Mouse (Mus musculus): ENCODE data around the gene Mxi1.

Mxi1 gene

DNA sequence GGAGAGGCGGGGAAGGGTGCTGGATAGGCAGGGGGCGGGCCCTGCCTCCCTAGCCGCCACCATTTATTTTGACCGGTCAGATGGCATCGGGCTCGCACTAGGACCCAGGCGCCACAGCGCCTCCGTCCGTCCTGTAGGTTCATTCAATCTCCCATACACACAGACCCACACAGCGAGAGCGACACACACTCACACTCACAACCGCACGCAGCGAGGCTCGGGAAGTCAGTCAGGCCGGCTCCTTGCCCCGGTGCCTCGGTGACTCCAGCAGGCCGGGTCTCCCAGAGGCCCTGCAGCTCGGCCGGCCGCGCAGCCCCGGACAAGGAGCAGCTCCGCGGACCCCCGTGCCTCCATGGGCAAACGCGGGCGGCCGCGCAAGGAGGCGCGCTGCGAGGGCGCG is at the start of gene Mxi1:
TSS of gene Mxi1 (plus strand) at position 171 of the 400 bp plus-strand sequence.
- peak in 1 of 2 experiments; percentile 84 for DNase-seq (ENCODE audit: low spot score in 2 of 2)

DNA sequence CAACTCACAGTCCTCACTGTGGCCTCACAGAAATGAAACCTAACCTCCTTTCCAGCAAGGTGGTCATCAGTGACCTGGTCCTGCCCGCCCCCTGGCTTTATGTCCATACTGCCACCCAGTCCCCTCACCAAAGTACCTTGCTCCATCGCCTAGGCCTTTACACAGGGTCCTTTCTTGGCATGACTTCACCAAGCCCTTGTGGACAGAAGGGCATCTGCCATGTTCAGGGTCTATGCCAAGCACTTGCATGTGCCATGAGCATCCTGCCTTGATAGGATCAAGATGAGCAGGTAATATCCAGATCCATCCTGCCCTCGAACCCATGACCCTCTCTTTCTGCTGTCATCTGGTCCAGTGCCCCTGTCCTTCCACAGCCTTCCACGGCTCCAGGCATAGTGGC is 49.5 kb upstream of the Mxi1 start:
- DNase-seq (ENCODE audit: low spot score in 2 of 2) = no peak

DNA sequence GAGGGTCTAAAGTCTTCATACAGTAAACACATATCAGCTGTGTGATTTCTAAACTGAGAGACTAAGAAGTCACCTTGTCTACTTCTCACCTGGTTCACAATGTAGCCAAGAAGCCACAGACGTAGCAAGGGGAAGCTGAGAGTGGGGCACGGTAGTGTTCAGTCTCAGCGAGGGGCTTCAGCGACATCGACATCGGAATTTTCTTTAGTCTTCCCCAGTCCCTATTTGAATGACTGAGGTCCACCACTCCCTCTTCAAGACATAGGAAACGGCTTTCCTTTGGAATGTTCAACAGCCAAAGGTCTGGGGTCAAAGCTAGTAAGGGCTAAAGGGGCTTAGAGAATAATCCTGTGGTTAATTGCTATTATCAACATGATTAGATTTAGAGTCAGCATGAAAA is 48.3 kb upstream of the Mxi1 start:
- DNase-seq (ENCODE audit: low spot score in 2 of 2) = no peak

DNA sequence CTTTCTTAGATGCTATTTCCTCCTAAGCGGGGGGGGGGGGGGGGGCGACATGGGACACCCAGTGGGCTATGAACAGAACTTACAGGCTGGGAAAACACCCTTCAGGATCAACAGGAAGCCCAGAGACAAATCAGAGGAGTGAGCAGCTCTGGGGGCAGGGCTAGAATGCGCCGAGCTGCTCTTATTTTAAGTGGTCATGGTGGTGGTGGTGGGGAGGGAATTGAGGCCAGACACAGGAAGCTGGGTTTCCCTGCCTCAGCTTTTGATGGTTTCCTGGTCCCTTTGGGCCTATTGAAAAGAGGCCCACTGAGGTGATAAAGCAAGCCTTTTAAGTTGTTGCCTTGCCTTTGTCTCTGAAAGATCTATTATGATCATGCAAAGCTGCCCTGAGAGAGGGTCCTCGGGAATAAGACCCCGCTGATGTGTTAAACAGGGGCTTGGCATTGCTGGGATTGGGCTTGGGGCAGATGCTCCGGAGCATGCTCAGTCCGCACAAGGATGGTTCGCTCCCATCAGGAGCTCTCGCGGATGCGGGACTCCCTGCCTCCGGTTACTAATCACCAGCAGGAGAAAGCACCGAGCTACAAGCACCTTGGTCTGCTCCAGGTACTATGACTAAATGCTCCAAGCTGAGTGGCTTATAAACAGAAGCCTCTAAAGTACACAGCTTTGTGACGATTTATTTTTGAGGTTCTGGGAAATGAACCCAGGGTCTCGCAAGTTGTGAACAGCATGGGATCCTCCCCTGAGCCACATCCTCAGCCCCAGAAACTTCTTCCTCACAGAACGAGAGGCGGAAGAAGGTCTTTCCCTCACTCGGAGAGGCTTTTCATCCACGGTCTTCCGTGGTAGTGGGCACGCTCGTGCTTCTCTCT is 46.2 kb upstream of the Mxi1 start:
- no peak for DNase-seq (ENCODE audit: low spot score in 2 of 2)

DNA sequence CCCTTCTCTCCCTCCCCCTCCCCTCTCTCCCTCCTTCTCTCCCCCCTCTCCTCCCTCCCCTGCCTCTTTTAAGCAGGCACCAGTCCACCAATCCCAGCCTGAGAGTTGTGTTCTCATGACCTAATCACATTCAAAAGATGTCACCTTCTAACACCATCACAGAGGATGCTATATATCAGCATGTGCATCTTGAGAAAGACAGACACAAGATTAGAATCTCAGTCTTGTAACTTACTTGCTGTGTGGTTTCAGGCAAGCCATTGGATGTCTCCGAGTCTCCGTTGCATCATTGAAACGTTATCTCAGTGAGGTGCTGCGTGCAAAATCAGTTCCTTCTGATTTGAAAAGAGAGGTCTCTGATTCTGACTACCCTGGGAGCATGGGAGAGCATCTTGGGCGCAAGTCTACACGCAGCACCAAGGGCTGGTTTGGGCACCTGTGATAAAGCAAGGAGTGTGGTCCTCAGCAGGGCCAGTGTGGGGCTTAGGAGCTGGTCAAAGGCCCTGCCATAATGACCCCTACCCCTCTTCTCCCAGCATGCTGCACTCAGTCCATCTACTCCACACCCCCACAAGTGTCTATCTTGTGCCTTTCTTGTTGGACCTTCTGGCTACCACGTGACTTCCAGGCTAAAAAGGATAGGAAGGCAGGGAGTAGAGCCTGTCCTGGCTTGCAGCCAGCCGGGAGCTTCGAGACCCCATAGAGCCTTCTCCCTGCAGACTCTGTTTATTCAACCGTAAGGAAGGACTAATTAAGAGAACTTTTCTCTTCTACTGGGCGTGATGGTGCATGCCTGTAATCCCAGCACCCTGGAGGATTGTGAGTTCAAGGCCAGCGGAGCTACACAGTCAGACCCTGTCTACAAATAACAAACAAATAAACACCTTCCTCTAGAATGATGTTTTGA is 45.2 kb upstream of the Mxi1 start:
- DNase-seq (ENCODE audit: low spot score in 2 of 2) = no peak

DNA sequence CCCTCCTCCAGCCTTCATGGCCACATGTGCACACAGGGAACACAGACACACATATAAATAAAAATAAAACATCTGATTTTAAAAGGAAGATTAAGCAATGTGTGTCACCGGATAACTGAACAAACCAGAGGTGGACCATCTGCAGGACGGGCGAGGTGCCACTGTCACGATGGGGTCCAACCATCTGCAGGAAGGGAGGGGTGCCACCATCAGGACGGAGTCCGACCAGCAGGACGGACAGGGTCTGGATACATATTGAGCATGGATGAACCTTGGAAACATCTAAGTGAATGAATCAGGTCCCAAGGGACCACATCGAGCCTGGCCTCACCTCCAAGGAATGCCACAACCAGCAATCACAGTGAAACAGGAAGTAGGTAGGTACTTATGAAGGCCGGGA is 43.0 kb upstream of the Mxi1 start:
- no peak for DNase-seq (ENCODE audit: low spot score in 2 of 2)

DNA sequence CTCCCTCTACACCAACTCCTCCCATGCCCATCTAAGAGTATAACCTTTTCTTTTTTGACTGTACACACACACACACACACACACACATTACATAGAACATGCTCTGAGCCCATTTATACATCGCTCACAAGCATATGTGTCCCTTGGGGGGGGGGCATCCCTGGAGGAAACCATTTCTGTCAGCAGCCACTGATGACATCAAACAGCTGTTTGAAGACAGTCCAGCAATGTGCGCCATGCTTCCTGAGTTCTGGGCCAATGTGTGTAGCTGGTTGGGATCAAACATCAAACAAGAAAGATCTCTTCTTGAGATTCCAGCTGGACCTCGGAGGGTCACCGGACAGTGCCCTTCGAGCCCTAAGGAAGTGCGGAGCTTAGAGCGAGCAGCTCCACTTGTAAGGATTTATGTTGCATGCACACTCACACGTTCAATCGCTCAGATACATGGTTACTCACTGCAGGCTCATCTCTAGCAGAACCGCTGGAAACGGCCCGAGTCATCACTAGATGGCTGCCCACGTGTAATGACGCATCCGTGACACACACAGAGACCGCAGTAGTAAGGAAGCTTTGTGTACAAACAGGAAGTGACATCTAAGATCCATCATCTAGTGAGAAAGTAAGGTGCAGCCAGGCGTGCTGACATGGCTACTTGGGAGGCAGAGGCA is 37.1 kb upstream of the Mxi1 start:
- no peak for DNase-seq (ENCODE audit: low spot score in 2 of 2)

DNA sequence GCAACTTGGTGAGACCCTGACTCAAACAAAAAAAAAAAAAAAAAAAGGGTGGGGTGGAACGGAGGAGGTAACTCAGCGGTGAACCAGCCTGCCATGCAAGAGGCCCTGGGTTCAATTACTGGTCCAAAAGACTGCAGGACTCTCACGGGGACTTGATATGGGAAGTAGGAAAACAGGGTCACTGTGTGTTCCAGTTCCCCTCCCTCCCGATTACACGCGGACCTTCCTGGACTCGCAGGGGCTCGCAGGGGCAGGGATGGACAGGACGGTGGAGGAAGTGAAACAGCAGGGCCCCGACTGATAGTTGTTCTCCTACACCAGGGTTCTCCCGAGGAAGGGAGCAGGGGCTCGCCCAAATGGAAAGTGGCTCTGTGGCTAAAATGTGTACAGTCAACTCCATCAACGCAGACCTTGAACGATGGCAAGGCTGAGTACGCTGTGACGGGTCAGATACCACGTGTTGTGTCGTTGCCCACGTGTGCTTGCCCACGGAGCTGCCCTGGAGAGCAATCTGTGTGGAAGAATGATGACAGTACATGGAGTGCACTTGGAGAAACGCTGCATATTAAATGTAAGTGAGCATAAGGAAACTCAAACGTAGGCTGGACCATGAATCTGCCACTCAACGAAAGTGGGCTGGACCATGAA is 36.4 kb upstream of the Mxi1 start:
- DNase-seq (ENCODE audit: low spot score in 2 of 2) = peak in 1 of 2 experiments; percentile 15

DNA sequence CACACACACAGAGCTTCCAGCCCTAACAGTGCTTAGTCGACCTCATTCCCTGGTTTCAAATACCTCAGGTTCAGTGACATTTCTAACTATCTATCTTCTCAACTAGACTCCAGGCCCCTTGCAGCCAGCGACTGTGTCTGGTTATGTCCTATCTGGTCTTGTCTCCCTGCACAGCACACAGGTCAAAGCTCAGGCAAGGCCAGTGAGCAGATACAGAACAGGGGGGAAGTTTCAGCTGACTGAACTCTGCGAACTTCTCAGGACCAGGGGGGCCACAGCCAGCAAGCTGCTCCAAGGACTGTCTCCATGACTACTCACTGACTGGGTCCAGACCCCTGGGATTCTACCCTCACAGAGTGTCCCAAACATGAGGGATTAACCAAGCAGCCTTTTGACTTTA is 35.1 kb upstream of the Mxi1 start:
- no peak for DNase-seq (ENCODE audit: low spot score in 2 of 2)

DNA sequence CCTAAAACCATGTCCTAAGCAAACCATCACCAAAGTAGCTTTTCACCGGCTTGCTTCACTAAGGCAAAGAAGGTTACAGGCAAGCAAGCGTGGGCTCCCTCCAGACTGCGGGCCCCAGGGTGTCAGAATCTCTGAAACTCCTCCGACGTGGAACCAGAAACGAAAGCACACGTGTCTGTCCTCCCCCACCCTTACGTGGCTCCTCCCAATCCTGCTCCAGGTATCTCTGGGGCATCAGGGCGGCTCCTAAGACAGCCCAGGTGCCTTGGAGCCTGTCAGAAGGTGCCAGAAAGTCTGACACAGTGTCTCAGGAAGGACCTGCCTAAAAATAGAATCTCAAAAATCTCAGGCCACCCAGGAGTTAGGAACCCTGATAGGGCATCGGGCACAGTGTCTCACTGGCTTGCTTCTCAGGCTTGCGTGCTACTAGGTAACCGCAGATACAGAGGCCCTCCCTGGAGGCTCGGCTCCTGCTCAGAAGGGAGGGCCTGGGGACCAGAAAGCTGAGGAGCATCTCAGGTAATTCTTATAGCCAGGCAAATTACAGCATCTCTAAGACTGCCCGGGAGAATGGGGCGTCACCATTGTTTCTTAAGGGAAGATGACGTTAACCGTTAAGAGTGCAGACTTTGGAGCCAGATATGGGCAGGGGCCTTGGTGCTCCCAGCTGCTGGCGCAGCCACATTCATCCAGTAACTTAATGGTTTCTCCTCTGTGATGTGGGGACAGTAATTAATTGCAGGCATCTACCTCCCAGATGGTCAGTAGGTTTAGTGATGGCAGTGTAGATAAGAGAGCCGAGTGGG is 33.2 kb upstream of the Mxi1 start:
- no peak for DNase-seq (ENCODE audit: low spot score in 2 of 2)

DNA sequence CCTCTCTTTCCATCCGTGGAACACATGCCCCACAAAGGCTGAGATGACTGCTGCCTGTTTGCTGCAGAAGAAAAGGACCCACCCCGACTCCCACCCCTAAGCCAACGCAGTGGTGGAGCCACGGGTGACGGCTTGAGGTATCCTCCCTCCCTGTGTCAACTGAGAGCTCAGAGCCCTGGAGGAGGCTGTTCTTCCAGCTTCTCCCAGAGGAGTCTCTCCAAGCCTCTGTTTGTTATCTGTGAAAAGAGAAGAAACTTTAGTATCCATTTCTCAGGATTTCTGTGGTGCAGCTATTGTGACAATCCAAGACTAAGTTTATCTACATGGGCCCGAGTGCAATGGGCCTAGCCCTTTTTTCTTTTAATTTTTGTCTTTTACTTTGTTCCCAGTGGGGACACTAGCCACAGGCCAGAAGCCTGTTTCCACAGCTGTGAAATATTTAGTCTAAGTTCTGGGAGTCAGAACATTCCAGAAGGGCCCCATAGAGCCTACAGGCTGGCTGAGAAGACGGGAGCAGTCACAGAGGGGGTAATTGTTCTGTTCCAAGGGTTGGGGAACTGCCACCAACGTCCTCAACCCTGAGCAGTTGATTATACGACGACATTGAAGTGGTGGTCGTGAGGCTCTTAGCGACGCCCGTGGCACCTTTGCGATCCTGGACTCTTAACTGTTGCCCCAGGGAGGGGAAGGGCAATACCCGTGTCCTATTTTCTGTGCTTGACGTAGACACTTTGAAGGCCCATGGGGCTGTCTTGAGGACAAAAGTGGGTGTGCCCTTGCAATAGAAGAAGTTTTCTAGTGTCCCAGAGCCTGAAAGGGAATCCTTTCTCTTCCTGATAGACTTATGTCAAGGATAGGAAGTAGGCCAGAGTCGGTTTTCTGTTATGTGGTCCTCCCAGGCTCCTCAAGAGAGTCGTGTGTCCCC is 31.6 kb upstream of the Mxi1 start:
- DNase-seq (ENCODE audit: low spot score in 2 of 2) = no peak

DNA sequence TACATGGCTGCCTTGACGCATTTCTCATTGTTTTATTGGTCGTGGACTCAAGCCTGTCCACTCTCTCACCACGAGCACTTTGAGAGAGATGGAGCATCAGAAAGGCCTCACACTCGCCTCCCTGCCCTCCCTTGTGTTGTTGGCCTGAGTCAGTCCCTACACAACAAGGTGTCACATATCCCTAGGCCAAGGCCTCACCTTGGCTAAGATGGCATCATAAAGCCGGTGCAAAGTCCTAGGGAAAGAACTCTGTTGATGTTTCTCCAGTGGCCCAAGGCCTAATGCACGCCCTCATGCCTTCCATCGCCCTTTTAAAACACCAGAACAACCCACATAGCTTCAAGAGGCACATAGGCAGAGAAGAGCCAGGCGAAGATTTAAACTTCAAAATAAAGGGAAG is 30.1 kb upstream of the Mxi1 start:
- DNase-seq (ENCODE audit: low spot score in 2 of 2) = no peak

DNA sequence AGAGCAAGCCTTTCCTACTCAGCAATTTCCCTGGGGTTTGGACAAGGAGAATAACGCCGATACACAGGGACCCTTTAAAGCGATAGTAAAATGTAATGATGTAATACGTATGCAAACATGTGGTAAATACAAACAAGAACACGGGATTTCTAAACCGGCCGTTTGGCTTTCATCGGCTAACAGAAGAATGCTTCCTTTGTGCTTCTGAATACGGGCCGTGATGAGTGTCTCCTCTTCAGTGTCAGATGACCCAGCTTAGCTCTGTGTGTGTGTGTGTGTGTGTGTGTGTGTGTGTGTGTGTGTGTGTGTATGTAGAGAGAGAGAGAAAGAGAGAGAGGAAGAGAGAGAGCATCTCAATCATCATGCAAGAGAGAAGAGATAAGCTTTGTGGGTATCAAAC is 27.7 kb upstream of the Mxi1 start:
- no peak for DNase-seq (ENCODE audit: low spot score in 2 of 2)

DNA sequence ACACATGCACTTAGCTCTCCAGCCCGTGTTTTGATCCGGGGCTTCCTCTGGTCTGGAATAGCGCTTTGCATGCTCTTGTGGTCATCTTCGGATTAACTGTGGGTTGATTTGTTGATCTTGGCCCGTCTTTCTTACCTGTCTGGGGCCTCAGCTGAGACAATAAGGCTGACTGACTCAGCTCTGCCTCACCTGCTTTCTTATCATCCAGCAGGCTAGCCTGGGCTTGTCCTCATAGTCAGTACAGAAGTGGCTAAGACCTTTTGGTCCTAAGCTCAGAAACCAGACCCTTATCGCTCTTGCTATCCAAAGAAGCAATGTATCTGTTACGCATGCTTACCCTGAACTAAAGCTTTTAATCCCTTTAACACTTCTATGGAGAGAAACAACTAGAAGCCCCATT is 26.6 kb upstream of the Mxi1 start:
- no peak for DNase-seq (ENCODE audit: low spot score in 2 of 2)

DNA sequence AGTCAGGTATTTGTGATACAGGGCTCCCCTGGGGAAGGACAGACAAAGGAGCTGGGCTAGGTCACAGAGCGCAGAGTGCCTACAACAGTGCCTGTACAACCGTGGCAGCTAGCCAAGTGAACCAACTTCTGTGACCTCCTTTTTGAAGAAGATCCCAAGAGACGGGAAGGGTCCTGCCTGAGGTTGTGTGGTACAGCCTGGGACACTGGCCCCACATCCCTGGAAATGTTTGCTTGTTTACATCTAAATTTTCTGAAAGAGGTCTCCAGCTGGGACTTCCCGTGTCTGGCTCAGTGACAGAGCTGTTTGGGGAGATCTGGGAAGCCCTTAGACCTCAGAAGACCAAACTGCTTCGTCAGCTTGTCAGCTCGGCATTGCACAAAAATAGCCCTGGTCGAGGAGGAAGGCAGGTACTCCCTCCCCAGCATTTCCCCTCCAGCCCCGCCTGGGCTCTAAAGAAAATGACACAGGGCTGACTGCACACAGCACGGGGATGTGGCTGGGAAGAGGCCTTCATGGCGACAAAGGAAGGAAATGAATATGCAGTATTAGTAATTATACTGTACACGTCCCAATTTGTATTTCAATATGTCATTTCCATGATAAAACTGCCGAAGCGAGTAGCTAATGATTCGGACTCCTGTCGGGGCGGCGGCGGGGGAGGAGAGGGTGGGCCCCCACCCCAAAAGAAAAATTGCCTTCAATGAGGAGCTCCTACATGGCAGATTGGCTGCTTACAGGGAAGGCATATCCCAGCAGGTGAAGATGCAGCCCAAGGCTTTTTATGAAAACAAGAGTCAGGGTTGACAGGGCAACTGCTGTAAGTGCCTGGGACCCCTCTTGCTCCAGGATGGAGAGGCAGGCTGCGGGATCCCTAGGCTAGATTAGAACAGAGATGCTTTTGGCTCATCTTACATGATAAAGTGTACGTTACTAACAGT is 25.8 kb upstream of the Mxi1 start:
- DNase-seq (ENCODE audit: low spot score in 2 of 2) = peak in 1 of 2 experiments; percentile 23

DNA sequence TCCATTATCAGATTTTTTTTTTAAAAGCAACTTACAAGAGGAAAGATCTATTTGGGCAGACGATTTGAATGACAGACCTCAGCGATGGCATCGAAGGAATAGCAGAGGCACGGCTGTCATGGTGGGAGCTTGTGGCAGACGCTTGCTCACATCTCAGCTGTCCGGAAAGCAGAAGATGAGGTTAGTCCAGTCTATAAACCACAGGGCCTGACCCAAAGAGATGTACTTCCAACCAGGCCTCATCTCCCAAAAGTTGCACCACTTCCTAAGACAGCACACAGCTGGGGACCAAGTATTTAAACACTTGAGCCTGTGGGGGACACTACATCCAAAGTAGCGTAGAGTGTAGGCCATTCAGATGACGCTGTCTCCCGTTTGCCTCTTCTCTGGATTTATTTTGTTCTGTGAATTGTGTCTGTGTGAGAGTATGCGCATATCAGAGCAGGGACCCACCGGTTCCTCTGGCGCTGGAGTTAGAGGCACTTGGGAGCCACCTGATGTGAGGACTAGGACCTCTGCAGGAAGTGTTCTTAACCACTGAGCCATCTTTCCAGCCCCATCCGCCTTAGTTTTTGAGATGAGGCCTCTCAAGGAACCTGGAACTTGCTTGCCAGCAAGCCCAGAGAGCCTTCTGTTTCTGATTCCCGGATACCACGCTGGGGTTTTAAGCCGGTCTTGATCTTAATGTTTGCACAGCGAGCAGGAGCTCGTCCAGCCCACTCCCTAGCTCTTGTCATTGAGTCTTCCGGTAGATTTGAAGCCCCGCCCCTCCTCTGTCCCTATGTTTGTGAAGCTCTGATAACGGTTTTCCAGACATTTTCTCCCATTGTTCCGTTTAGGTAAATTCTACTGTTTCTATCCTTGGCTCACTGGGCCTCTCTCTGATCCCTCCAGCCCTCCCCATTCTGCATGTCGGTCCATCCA is 13.7 kb upstream of the Mxi1 start:
- no peak for DNase-seq (ENCODE audit: low spot score in 2 of 2)

DNA sequence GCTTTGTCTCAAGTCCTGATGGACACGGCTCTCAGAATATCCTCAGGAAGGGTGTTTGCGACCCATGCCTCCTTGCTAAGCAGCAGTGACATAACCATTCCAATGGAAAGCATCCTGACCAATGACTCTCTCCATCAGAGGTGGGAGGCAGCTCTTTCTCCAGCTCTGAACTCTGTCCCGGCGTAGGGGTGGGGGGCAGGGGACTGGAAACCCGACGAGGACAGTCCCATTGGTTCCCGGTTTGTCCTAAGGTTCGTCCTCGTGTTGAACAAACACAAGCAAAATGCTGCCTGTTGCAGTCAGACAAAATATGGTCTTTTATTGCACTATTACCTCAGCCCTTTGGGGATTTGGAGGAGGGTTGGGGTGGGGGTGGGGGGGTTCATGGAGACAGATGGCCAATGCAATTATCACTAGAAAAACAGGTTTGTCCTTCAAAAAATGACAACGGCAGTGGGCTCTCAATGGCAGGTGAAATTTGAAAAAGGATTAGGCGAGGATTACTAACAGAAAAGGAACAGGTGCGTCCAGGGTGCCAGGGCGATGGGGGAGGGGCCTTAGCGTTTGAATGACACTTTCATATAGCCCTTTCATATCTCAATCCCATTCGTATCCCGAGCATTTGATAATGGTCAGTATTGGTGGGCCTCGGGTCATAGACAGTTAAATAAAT is 11.0 kb upstream of the Mxi1 start:
- no peak for DNase-seq (ENCODE audit: low spot score in 2 of 2)

Measured in left cerebral cortex, adult 9 months (tissue).